Mouse (Mus musculus) intestine, embryonic 14.5 days (tissue): ENCODE data around the gene Cdk5. TPM values are rescaled to one million over a fixed set of nuclear protein-coding genes. Genes with fewer than 3 reads are reported as not detected.

Experiments used
- ATAC-seq: fragments of 200-750 bp; cut with Nextera tagmentation; replicated peaks from 2 replicates; pipeline ENCODE4 v1.8.0; 2017; ENCODE audit warnings: low read depth, moderate number of reproducible peaks, moderate TSS enrichment, moderate library complexity; ENCODE audit not compliant: low FRiP score, low TSS enrichment
- DNase-seq: peaks from one replicate; pipeline ENCODE4 v3.0.0-alpha.2; 2018; ENCODE audit warnings: low spot score
- H3K27ac ChIP-seq: fragments of 300-500 bp; sonication (generic); 2 replicates; pipeline ENCODE4 v1.5.1; 2014; ENCODE audit warnings: low read depth, mild to moderate bottlenecking, control low read depth
- H3K27me3 ChIP-seq: fragments of 300-500 bp; sonication (generic); replicated peaks from 2 replicates; pipeline ENCODE4 v1.6.1; 2014; ENCODE audit warnings: low read length, control low read depth; ENCODE audit not compliant: control insufficient read depth, insufficient read depth
- H3K36me3 ChIP-seq: fragments of 300-500 bp; sonication (generic); 2 replicates; pipeline ENCODE4 v1.6.1; 2014; ENCODE audit warnings: low read length, control low read depth; ENCODE audit not compliant: control insufficient read depth, insufficient read depth
- H3K4me1 ChIP-seq: fragments of 300-500 bp; sonication (generic); replicated peaks from 2 replicates; pipeline ENCODE4 v1.6.1; 2014; ENCODE audit warnings: low read length, control low read depth, mixed read lengths; ENCODE audit not compliant: control insufficient read depth, insufficient read depth
- H3K4me2 ChIP-seq: fragments of 300-500 bp; sonication (generic); 2 replicates; pipeline ENCODE4 v1.6.1; 2014; ENCODE audit warnings: low read length
- H3K4me3 ChIP-seq: fragments of 300-500 bp; sonication (generic); 2 replicates; pipeline ENCODE4 v1.5.1; 2014; ENCODE audit warnings: low read depth, low read length, control low read depth, mixed read lengths
- H3K9ac ChIP-seq: fragments of 300-500 bp; sonication (generic); 2 replicates; pipeline ENCODE4 v1.6.1; 2014; ENCODE audit warnings: mild to moderate bottlenecking, low read length
- H3K9me3 ChIP-seq: fragments of 300-500 bp; sonication (generic); 2 replicates; pipeline ENCODE4 v1.6.1; 2016; ENCODE audit warnings: low read length, control low read depth; ENCODE audit not compliant: control insufficient read depth
- WGBS: fragments of 180-500 bp; shearing (Covaris S2); extraction: QIAGEN DNeasy Blood & Tissue Kit; methylation state at CpG from one replicate; pipeline ENCODE4 v1.1.7; 2014; 5-methylcytosine and 5-hydroxymethylcytosine counted together
- polyA plus RNA-seq: library from polyadenylated mRNA; unstranded; fragments of >200 nt; fragmentation: Nextera tagmentation; extraction: Ambion mirVana; gene quantifications from 2 replicates; pipeline ENCODE4 v1.2.1, GENCODE M21; 2014

The Cdk5 gene
- 41.2 and 47.4 TPM in 2 replicates for polyA plus RNA-seq

DNA sequence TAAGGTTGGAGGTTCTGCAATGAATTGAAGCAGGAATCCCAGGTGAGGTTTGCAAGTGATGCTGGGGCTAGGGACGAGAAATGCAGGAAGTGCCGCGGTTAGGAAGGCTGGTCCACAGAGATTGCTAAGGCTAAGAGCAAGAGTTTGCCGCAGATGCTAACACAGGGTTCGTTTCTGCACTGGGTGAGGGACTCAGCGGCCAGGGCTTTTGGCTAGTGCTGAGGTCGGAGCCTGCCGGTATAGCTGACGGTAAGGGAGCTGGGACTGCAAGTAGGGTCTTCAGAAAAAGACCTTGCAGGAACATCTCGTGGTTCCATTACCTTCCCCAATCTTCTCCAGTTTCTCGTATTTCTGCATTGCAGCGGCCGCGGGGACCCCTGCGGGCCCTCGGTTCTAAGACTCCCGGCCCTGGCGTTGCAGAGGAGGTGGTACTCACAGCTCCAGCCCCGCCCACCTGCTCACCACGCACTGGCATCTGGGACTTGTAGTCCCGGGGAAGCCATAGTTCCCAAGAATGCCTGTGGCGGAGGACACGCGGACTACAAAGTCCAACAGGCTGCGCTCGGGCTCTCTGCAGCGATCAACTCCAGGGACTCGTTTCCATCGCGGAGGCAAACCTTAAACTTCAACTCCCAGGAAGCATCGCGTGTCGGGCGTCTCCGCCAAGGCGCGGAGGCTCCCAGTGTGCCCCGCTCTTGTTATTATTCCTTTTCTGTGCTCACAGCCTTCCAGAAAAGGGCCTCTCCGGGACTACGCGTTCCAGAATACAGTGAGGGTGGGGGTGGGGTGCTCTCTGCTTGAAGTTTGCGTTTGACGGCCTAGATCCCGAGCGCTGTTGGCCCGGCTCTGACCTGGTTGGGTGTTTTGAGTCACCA lies at the start of gene Cdk5, which contains the start of gene Slc4a2:
Gene Cdk5, minus strand, starts transcription at position 402 of the 875 bp plus-strand sequence.
Gene Slc4a2, plus strand, starts transcription at position 709 of the 875 bp plus-strand sequence.
- Histone ChIP-seq H3K4me2 (peak within 1 kb of the TSS; percentile 88), H3K27ac (peak within 1 kb of the TSS; percentile 93), H3K4me3 (peak within 1 kb of the TSS; percentile 70), H3K4me1 (peaks cover 38% of the 10 kb centered on the region), H3K36me3 (peaks cover 31% of the 10 kb centered on the region; the same call in 1 of the 2 replicates), H3K27me3 (no peaks in the 10 kb centered on the region), H3K9ac (peak within 1 kb of the TSS; percentile 65), H3K9me3 (no peaks in the 10 kb centered on the region)
- under 1% methylated on average over 46 of the region's 46 CpGs for WGBS
- DNase-seq = peak; percentile 98
- peak; percentile 90 for ATAC-seq

DNA sequence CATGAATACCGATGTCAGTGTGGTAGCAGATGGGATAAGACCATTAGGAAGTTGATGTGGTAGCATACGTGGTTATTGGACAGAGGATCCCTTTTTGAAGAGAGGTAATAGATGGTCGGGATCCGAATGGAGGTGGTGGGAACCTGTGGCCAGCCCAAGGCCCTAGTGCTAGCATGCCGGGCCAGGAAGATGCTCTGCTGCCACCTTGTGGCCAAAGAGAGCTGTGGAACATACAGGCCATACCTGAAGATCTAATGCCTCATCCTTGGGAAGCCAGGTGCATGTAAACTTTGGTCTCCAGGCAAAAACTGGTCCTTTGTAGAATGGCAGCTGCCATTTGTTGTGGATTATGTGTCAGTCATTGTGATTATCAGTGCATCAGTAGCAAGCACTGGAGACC lies 47.3 kb upstream of the Cdk5 start:
- 12% methylated on average over 5 of the region's 5 CpGs for WGBS
- peaks cover 6% of the 10 kb centered on the region; the same call in 1 of the 2 replicates for H3K27me3 ChIP-seq
- H3K4me2 ChIP-seq = no peak overlapping the region
- peak; percentile 89 for DNase-seq
- H3K27ac ChIP-seq = no peak overlapping the region
- H3K4me3 ChIP-seq = no peak overlapping the region
- no peak overlapping the region for H3K9ac ChIP-seq
- ATAC-seq = peak; percentile 30; the same call in 1 of the 2 replicates
- H3K4me1 ChIP-seq = peaks cover 35% of the 10 kb centered on the region
- H3K9me3 ChIP-seq = no peaks in the 10 kb centered on the region
- no peaks in the 10 kb centered on the region for H3K36me3 ChIP-seq

DNA sequence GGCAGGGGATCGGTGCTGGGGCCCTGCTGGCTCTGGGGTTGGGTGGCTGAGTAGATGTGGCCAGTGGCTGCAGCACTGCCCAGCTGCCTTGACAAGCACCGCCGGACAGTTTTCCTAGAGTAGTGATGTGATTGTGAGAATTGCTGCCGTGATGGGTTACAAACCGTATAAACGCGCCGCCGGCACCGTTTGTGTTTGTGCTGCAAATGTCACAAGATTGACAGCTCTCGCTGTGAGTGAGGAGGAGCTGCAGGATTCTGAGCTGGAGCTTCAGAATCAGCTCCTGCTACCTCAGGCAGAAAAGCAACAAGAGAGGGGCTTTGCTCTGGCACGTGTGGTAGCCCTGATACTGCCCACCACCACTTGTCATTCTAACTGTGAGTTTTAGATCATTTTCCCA lies 43.4 kb upstream of the Cdk5 start:
- Histone ChIP-seq H3K36me3 (peaks cover under 1% of the 10 kb centered on the region; the same call in 1 of the 2 replicates), H3K9ac (no peak overlapping the region), H3K9me3 (no peaks in the 10 kb centered on the region), H3K4me1 (0 out of 2 replicates have a peak, but pooled peaks cover 6% of the 10 kb centered on the region), H3K4me3 (no peak overlapping the region), H3K4me2 (no peak overlapping the region), H3K27me3 (no peaks in the 10 kb centered on the region), H3K27ac (no peak overlapping the region)
- no peak for DNase-seq
- 67% methylated on average over 12 of the region's 12 CpGs for WGBS
- no peak for ATAC-seq

DNA sequence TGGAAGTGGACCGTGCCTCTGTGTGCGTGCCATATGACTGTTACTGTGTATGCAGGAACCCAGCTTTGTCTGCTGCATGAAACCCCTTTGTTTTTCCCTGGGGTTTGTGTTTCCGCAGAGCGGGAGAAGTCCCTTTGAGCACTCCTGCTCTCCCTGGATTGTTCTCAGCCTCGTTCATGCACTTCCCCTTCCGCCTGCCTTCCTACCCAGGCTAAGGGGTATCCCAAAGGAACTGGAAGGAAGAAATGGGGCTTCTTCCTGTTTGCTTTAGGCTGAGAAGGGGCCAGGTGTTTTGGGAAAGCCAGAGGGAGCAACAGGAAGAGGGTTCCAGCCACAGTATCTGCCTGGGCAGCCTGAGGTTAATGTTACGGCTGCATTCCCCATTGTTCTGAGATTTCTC lies 32.3 kb upstream of the Cdk5 start:
- no peak overlapping the region for H3K4me2 ChIP-seq
- no peak overlapping the region for H3K9ac ChIP-seq
- H3K4me3 ChIP-seq = no peak overlapping the region
- H3K27me3 ChIP-seq = no peaks in the 10 kb centered on the region
- no peaks in the 10 kb centered on the region for H3K9me3 ChIP-seq
- 68% methylated on average over 7 of the region's 7 CpGs for WGBS
- peak overlapping the region; percentile 3; the same call in 1 of the 2 replicates for H3K27ac ChIP-seq
- H3K4me1 ChIP-seq = peaks cover 36% of the 10 kb centered on the region
- 0 out of 2 replicates have a peak, but pooled peaks cover 5% of the 10 kb centered on the region for H3K36me3 ChIP-seq
- DNase-seq (no peak), ATAC-seq (no peak)

DNA sequence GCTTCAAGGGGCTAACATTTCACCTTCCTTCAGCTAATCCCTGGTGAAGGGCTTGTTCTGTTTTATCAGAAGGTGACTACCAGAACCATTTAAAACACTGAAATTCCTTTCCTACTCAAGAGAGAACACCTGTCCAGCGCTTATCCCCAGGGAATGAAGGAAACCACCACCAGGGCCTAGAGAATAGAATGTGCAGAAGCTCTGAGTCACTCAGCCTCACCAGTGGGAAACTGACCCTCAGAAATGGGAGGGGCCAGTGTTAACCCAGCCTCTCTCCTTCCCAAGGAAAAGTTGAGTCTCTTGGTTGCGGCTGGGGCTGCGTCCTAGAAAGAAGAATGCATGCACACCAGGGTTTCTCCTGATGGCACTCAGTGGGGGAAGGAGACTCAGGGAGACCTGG lies 31.7 kb upstream of the Cdk5 start:
- no peak for DNase-seq
- no peak overlapping the region for H3K4me2 ChIP-seq

DNA sequence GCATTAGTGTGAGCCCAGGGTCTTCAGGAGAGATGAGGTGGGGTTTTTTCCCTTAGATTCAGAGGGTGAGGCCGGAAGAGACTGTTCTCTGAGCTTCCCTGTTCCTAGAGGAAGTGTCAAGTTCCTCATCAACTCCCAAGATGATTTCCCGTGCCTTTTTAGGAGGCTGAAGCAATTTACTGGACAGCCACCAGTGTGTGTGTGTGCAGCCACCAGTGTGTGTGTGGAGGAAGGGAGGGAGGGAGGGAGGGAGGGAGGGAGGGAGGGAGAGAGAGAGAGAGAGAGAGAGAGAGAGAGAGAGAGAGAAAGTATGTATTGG lies 30.6 kb upstream of the Cdk5 start:
- H3K9ac ChIP-seq = no peak overlapping the region
- peak overlapping the region; percentile 96 for H3K4me2 ChIP-seq
- H3K27ac ChIP-seq = no peak overlapping the region
- WGBS = 31% methylated on average over 2 of the region's 2 CpGs
- DNase-seq (no peak), ATAC-seq (no peak)
- peaks cover 36% of the 10 kb centered on the region for H3K4me1 ChIP-seq
- 0 out of 2 replicates have a peak overlapping the region, but pooled peaks have one; percentile 87 for H3K4me3 ChIP-seq
- no peaks in the 10 kb centered on the region for H3K36me3 ChIP-seq
- H3K9me3 ChIP-seq = no peaks in the 10 kb centered on the region
- no peaks in the 10 kb centered on the region for H3K27me3 ChIP-seq

More for the DNA sequence above, 31.7 kb upstream of the Cdk5 start:
- ATAC-seq = no peak
- peak overlapping the region; percentile 3; the same call in 1 of the 2 replicates for H3K27ac ChIP-seq
- peaks cover 36% of the 10 kb centered on the region for H3K4me1 ChIP-seq
- no peak overlapping the region for H3K4me3 ChIP-seq
- H3K36me3 ChIP-seq = no peaks in the 10 kb centered on the region
- 74% methylated on average over 3 of the region's 3 CpGs for WGBS
- H3K9me3 ChIP-seq = no peaks in the 10 kb centered on the region
- no peaks in the 10 kb centered on the region for H3K27me3 ChIP-seq
- no peak overlapping the region for H3K9ac ChIP-seq

DNA sequence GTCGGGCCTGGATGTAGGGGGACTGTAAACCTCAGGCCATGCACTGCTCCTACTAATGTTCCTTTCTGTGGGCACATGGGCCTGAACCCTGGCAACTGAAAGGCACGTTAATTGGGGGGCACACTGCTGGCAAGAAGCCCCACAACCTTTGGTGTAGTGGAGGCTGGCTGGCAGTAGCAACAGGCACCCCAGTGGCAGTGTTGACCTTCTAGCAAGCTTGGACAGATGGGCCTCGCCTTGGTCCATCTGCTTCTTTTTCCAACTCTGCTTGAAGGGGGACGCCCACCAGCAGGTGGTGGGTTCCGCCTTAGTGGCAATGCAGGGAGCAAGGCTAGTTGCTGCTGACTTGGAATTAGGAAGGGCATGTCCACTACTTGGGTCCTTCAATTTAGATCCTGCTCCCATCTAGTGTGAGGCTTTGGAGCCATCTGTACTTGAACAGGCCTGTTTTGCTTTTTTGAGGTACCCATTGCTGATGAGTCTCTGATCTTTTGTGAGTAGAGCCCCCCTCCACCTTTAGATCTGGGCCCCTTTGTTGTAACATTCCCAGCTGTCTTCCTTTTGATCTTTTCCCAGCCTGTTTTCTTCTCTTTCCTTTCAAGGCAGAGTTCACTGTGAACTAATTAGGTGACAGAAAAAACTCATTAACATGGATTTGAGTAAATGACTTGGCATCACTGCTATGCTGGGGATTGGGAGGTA lies 30.1 kb upstream of the Cdk5 start:
- WGBS = 7% methylated on average over 5 of the region's 5 CpGs
- no peak for ATAC-seq
- no peak overlapping the region for H3K27ac ChIP-seq
- H3K9me3 ChIP-seq = no peaks in the 10 kb centered on the region
- peak overlapping the region; percentile 96 for H3K4me2 ChIP-seq
- H3K9ac ChIP-seq = peak overlapping the region; percentile 80
- DNase-seq = no peak
- no peaks in the 10 kb centered on the region for H3K36me3 ChIP-seq
- no peaks in the 10 kb centered on the region for H3K27me3 ChIP-seq
- peaks cover 36% of the 10 kb centered on the region for H3K4me1 ChIP-seq
- peak overlapping the region; percentile 87 for H3K4me3 ChIP-seq

DNA sequence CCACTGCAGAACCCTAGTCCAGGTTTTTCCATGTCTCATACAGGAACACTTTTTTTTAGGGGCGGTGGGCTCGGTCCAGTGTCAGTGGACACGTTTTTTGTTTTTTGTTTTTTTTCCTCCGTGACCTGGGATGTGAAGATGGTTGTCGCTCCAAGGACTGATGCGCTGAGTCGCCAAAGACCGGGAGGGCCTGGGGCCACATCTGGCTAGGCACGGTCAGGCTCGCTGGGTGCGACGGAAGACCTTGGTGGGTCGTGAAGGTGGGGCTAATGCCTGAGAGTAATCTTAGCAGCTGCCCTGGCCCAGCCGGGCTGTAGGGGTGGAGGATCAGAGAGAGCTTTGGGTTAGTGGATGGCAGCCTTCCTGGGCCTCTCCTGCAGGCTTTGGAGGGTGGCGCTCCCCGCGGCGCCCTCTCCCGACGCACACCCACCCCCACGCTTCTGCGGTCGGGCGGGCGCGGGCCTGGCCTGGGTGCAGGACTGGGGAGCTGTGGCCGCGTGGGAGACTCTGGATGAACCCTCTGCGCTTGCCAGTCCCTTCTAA lies 29.4 kb upstream of the Cdk5 start:
- Histone ChIP-seq H3K4me2 (peak overlapping the region; percentile 96), H3K9ac (peak overlapping the region; percentile 80), H3K4me1 (peaks cover 39% of the 10 kb centered on the region), H3K27ac (peak overlapping the region; percentile 86), H3K4me3 (peak overlapping the region; percentile 87), H3K9me3 (no peaks in the 10 kb centered on the region), H3K27me3 (no peaks in the 10 kb centered on the region), H3K36me3 (no peaks in the 10 kb centered on the region)
- ATAC-seq = peak; percentile 6; the same call in 1 of the 2 replicates
- WGBS = under 1% methylated on average over 29 of the region's 29 CpGs
- peak; percentile 76 for DNase-seq
